In genomic region chr7:19557086-19557485, GRCm38 (mm10) we compare ENCODE assay signal across 16 mouse cellular contexts. TPM values are rescaled to one million over a fixed set of nuclear protein-coding genes. Genes with fewer than 3 reads are reported as not detected.
DNase-seq lines count a peak whose midpoint lies in the region; ATAC-seq and TF ChIP-seq lines count a peak whose summit lies in the region.
"Had no signal": no experiment of that assay in that cellular context is flagged by ENCODE, and none has a peak within 500 bp of the region (broad histone marks: within the 10 kb centered on the region; RNA-seq: fewer than 3 reads in every experiment).

No protein-coding gene starts in this region.

- TF ChIP-seq EP300 in liver, postnatal 0 days (IDR thresholded peaks at IDR 0.05; ENCODE audit: low read depth) = no peak

- intact Hi-C loops in heart, postnatal 36 days (cut with DNase I) = no loop called here

- peaks cover 65% of the 10 kb centered on the region for H3K79me2 ChIP-seq in liver, adult 2 months (ENCODE audit: control insufficient read depth, insufficient read depth, low read length)

- H3K27me3 ChIP-seq in heart, embryonic 11.5 days (ENCODE audit: control insufficient read depth, insufficient read depth, low read length) = no peaks in the 10 kb centered on the region
- no peaks in the 10 kb centered on the region for H3K27me3 ChIP-seq in liver, adult 2 months (ENCODE audit: control insufficient read depth, insufficient read depth, low read length)
- no peaks in the 10 kb centered on the region for H3K27me3 ChIP-seq in liver, postnatal 0 days (ENCODE audit: insufficient read depth, low read length)
- H3K27me3 ChIP-seq: forebrain, embryonic 15.5 days; intestine, embryonic 15.5 days; neural tube, embryonic 12.5 days had no signal

- H3K9ac ChIP-seq in heart, embryonic 11.5 days (ENCODE audit: low read depth, low read length) = no peak overlapping the region
- H3K9ac ChIP-seq in liver, adult 2 months (ENCODE audit: low read depth, low read length) = no peak overlapping the region
- no peak overlapping the region; the same call in 1 of the 2 replicates for H3K9ac ChIP-seq in liver, postnatal 0 days (replicated peaks)
- H3K9ac ChIP-seq: forebrain, embryonic 15.5 days; intestine, embryonic 15.5 days; liver, embryonic 14.5 days; neural tube, embryonic 12.5 days had no signal

- peak; percentile 60 for DNase-seq in cerebellum, adult 11-12 months
- DNase-seq in cerebellum, adult 11 months = no peak
- DNase-seq in heart, postnatal 36 days = no peak
- DNase-seq in liver, adult 2 months (ENCODE audit: extremely low read depth, low read depth, low spot score) = peak; percentile 41
- DNase-seq in liver, postnatal 0 days = no peak
- peak; percentile 41 for DNase-seq in kidney, postnatal 10 days
- no peak for DNase-seq in thymus, postnatal 4 days
- DNase-seq: right cerebral cortex, adult 18-20 months; thymus, postnatal 14 days had no signal

- TF ChIP-seq POLR2A in liver, adult 2 months (IDR thresholded peaks at IDR 0.05; ENCODE audit: extremely low read depth, insufficient read depth, low read length) = no peak

- peak overlapping the region; percentile 19; the same call in 1 of the 2 replicates for H3K4me2 ChIP-seq in heart, embryonic 11.5 days
- no peak overlapping the region for H3K4me2 ChIP-seq in liver, postnatal 0 days (ENCODE audit: low read depth, low read length)
- H3K4me2 ChIP-seq: forebrain, embryonic 15.5 days; intestine, embryonic 15.5 days; midbrain, embryonic 11.5 days; neural tube, embryonic 12.5 days had no signal

- 77% methylated on average over 2 of the region's 2 CpGs for WGBS in heart, embryonic 11.5 days (ENCODE audit: insufficient replicate concordance)
- WGBS in liver, adult 2 months = 25% methylated on average over 2 of the region's 2 CpGs
- 91% methylated on average over 2 of the region's 2 CpGs for WGBS in liver, postnatal 0 days (ENCODE audit: insufficient replicate concordance)

- no peak for ATAC-seq in heart, embryonic 11.5 days (replicated peaks; ENCODE audit: insufficient number of reproducible peaks, low FRiP score, low TSS enrichment)
- ATAC-seq in liver, postnatal 0 days = no peak
- ATAC-seq: forebrain, embryonic 15.5 days; intestine, embryonic 15.5 days had no signal

- no peak overlapping the region for H3K4me3 ChIP-seq in heart, embryonic 11.5 days (ENCODE audit: low read depth, low read length)
- no peak overlapping the region for H3K4me3 ChIP-seq in liver, adult 2 months (ENCODE audit: insufficient read depth, low read depth, low read length)
- no peak overlapping the region for H3K4me3 ChIP-seq in liver, postnatal 0 days (ENCODE audit: low read depth, low read length)
- H3K4me3 ChIP-seq: forebrain, embryonic 15.5 days; heart, adult 2 months; intestine, embryonic 15.5 days; neural tube, embryonic 12.5 days had no signal

- H3K27ac ChIP-seq in heart, embryonic 11.5 days (ENCODE audit: low read depth, low read length) = 0 out of 2 replicates have a peak overlapping the region, but pooled peaks have one; percentile 15
- H3K27ac ChIP-seq in liver, adult 2 months (replicated peaks; ENCODE audit: insufficient read depth, low read depth, low read length) = no peak overlapping the region
- no peak overlapping the region for H3K27ac ChIP-seq in liver, postnatal 0 days (ENCODE audit: low read depth)
- H3K27ac ChIP-seq: forebrain, embryonic 15.5 days; intestine, embryonic 15.5 days; liver, embryonic 14.5 days; neural tube, embryonic 12.5 days had no signal

- TF ChIP-seq CTCF in liver, adult 2 months (IDR thresholded peaks at IDR 0.05; ENCODE audit: low read depth, low read length) = no peak
- TF ChIP-seq CTCF in liver, postnatal 0 days (IDR thresholded peaks at IDR 0.05; ENCODE audit: low read depth) = no peak

- H3K9me3 ChIP-seq in heart, embryonic 11.5 days (replicated peaks; ENCODE audit: control insufficient read depth, low read length) = no peaks in the 10 kb centered on the region
- no peaks in the 10 kb centered on the region for H3K9me3 ChIP-seq in liver, postnatal 0 days (ENCODE audit: low read length)
- H3K9me3 ChIP-seq: forebrain, embryonic 15.5 days; intestine, embryonic 15.5 days; neural tube, embryonic 12.5 days had no signal

- H3K36me3 ChIP-seq in heart, embryonic 11.5 days (ENCODE audit: control insufficient read depth, insufficient read depth, low read length) = peaks cover 13% of the 10 kb centered on the region; the same call in 1 of the 2 replicates
- 0 out of 2 replicates have a peak, but pooled peaks cover 2% of the 10 kb centered on the region for H3K36me3 ChIP-seq in liver, adult 2 months (ENCODE audit: control insufficient read depth, insufficient read depth, low read length)
- peaks cover 33% of the 10 kb centered on the region for H3K36me3 ChIP-seq in liver, postnatal 0 days (replicated peaks; ENCODE audit: insufficient read depth, low read length)

- peaks cover 39% of the 10 kb centered on the region for H3K4me1 ChIP-seq in heart, embryonic 11.5 days (ENCODE audit: control insufficient read depth, insufficient read depth, low read length)
- H3K4me1 ChIP-seq in liver, adult 2 months (ENCODE audit: control insufficient read depth, insufficient read depth, low read length) = peaks cover 43% of the 10 kb centered on the region
- peaks cover 40% of the 10 kb centered on the region for H3K4me1 ChIP-seq in liver, postnatal 0 days (ENCODE audit: insufficient read depth)

RNA-seq across cellular contexts. Expression of gene Ppp1r37, which starts 5.8 kb away (rescaled TPM):
- 2.3 and 5.2 TPM in 2 replicates for polyA plus RNA-seq in heart, embryonic 11.5 days (2014; fragmentation: Nextera tagmentation; extraction: Ambion mirVana)
- total RNA-seq in heart, postnatal 36 days (2021) = 10 to 100 TPM; 56.0 to 59.3 TPM
- 25.0 and 25.6 TPM in 2 replicates for total RNA-seq in liver, adult 2 months (2014; rRNA removed)
- polyA plus RNA-seq in liver, adult 2 months (2012; rRNA removed) = 82.3 and 84.2 TPM in 2 replicates
- polyA plus RNA-seq in liver, postnatal 0 days (2015; fragmentation: Nextera tagmentation; extraction: Ambion mirVana) = 8.1 and 8.3 TPM in 2 replicates

RNA-seq across cellular contexts. Expression of gene Zfp296, which starts 20.0 kb away (rescaled TPM):
- 0.30 TPM in 1 of 2 replicates, not detected in the other for polyA plus RNA-seq in heart, embryonic 11.5 days (2014; fragmentation: Nextera tagmentation; extraction: Ambion mirVana)
- under 1 TPM in 1 of 2 experiments, not detected in 1; 0.50 TPM for total RNA-seq in heart, postnatal 36 days (2021)
- 0.40 and 0.83 TPM in 2 replicates for total RNA-seq in liver, adult 2 months (2014; rRNA removed)
- 0.93 and 1.3 TPM in 2 replicates for polyA plus RNA-seq in liver, adult 2 months (2012; rRNA removed)
- polyA plus RNA-seq in liver, postnatal 0 days (2015; fragmentation: Nextera tagmentation; extraction: Ambion mirVana) = 0.89 and 1.2 TPM in 2 replicates

RNA-seq across cellular contexts. Expression of gene Gemin7, which starts 20.3 kb away (rescaled TPM):
- 141 and 157 TPM in 2 replicates for polyA plus RNA-seq in heart, embryonic 11.5 days (2014; fragmentation: Nextera tagmentation; extraction: Ambion mirVana)
- total RNA-seq in heart, postnatal 36 days (2021) = 10 to 100 TPM; 44.1 to 47.8 TPM
- total RNA-seq in liver, adult 2 months (2014; rRNA removed) = 31.2 and 40.1 TPM in 2 replicates
- polyA plus RNA-seq in liver, adult 2 months (2012; rRNA removed) = 60.2 and 61.6 TPM in 2 replicates
- 61.7 and 66.9 TPM in 2 replicates for polyA plus RNA-seq in liver, postnatal 0 days (2015; fragmentation: Nextera tagmentation; extraction: Ambion mirVana)

RNA-seq across cellular contexts. Expression of gene Nkpd1, which starts 39.4 kb away (rescaled TPM):
- polyA plus RNA-seq in heart, embryonic 11.5 days (2014; fragmentation: Nextera tagmentation; extraction: Ambion mirVana) = 0.15 TPM in 1 of 2 replicates, not detected in the other
- not detected for total RNA-seq in heart, postnatal 36 days (2021)
- not detected in 2 replicates for total RNA-seq in liver, adult 2 months (2014; rRNA removed)
- not detected in 2 replicates for polyA plus RNA-seq in liver, adult 2 months (2012; rRNA removed)
- polyA plus RNA-seq in liver, postnatal 0 days (2015; fragmentation: Nextera tagmentation; extraction: Ambion mirVana) = not detected in 2 replicates
- total RNA-seq: heart, adult 2 months had no signal
- polyA plus RNA-seq: midbrain, embryonic 11.5 days had no signal

RNA-seq across cellular contexts. Expression of gene Clasrp, which starts 47.2 kb away (rescaled TPM):
- 33.2 and 34.3 TPM in 2 replicates for polyA plus RNA-seq in heart, embryonic 11.5 days (2014; fragmentation: Nextera tagmentation; extraction: Ambion mirVana)
- total RNA-seq in heart, postnatal 36 days (2021) = 10 to 100 TPM; 16.0 to 16.8 TPM
- 4.9 and 5.3 TPM in 2 replicates for total RNA-seq in liver, adult 2 months (2014; rRNA removed)
- 18.0 and 24.8 TPM in 2 replicates for polyA plus RNA-seq in liver, adult 2 months (2012; rRNA removed)
- polyA plus RNA-seq in liver, postnatal 0 days (2015; fragmentation: Nextera tagmentation; extraction: Ambion mirVana) = 7.6 and 8.1 TPM in 2 replicates

Comparison
In these comparisons a context has a peak if more than half of its experiments do, and no peak if none do; other contexts are left out.
1. DNase-seq: peak in cerebellum, adult 11-12 months (single experiment), liver, adult 2 months (single experiment) and kidney, postnatal 10 days (single experiment); none in cerebellum, adult 11 months (single experiment), heart, postnatal 36 days (0 of 2), liver, postnatal 0 days (single experiment) and thymus, postnatal 4 days (single experiment).